Mouse (Mus musculus): Measurements from ENCODE around the gene Gm6358. TPM values are rescaled to one million over a fixed set of nuclear protein-coding genes. Genes with fewer than 3 reads are reported as not detected.
"Not testable (repeated sequence)": the region's sequence is repeated elsewhere in the genome, so short reads cannot be mapped to it uniquely, and the experiment has no call there.

Gene Gm6358
- not detected for total RNA-seq (2021)
- long read RNA-seq, result 0 reads

GRCm38 (mm10) chr16:89140551-89140950, at the start of gene Gm6358:
Gene Gm6358, plus strand, starts transcription at chr16:89140851.
- DNase-seq (ENCODE audit: low spot score in 2 of 2), result no peak

- no peak for DNase-seq (ENCODE audit: low spot score in 2 of 2)
Measured at GRCm38 (mm10) chr16:89150786-89151185, 10.1 kb downstream of the Gm6358 start, which contains the start of gene Gm10061. Gene Gm10061, plus strand, starts transcription at chr16:89151086.

GRCm38 (mm10) chr16:89157652-89158051, 17.0 kb downstream of the Gm6358 start, which contains the start of gene Gm9789:
Gene Gm9789, plus strand, starts transcription at chr16:89157952.
- DNase-seq (ENCODE audit: low spot score in 2 of 2), result no peak

GRCm38 (mm10) chr16:89169190-89169589, 28.5 kb downstream of the Gm6358 start, which contains the start of gene Gm7735:
Gene Gm7735, plus strand, starts transcription at chr16:89169490.
- DNase-seq (ENCODE audit: low spot score in 2 of 2), result not testable (repeated sequence)

GRCm38 (mm10) chr16:89174435-89174834, 33.8 kb downstream of the Gm6358 start, which contains the start of gene 1110057P08Rik:
Gene 1110057P08Rik, plus strand, starts transcription at chr16:89174735.
- DNase-seq (ENCODE audit: low spot score in 2 of 2), result no peak

GRCm38 (mm10) chr16:89188621-89189020, 48.0 kb downstream of the Gm6358 start:
- DNase-seq (ENCODE audit: low spot score in 2 of 2), result no peak

Other genes with a start within 250 kb of the Gm6358 start
- not detected for gene Krtap19-5, start 244.4 kb upstream of the Gm6358 start, total RNA-seq (2021)
- not detected for gene Krtap19-9b, start 208.6 kb upstream of the Gm6358 start, total RNA-seq (2021)
- gene Krtap16-3, start 178.0 kb upstream of the Gm6358 start, total RNA-seq (2021), result not detected
- gene Krtap22-2, start 130.1 kb upstream of the Gm6358 start, total RNA-seq (2021), result not detected
- gene Gm10229, start 125.6 kb upstream of the Gm6358 start, total RNA-seq (2021), result not detected
- gene Krtap6-1, start 109.2 kb upstream of the Gm6358 start, total RNA-seq (2021), result not detected
- not detected for gene Gm10228, start 99.4 kb upstream of the Gm6358 start, total RNA-seq (2021)
- gene Krtap6-5, start 93.0 kb upstream of the Gm6358 start, total RNA-seq (2021), result not detected
- not detected for gene 1110025L11Rik, start 76.8 kb upstream of the Gm6358 start, total RNA-seq (2021)
- gene Krtap6-3, start 56.8 kb upstream of the Gm6358 start, total RNA-seq (2021), result not detected
- not detected for gene Gm10061, start 10.2 kb downstream of the Gm6358 start, total RNA-seq (2021)
- not detected for gene Gm9789, start 17.1 kb downstream of the Gm6358 start, total RNA-seq (2021)
- gene Gm7735, start 28.6 kb downstream of the Gm6358 start, total RNA-seq (2021), result not detected
- gene 1110057P08Rik, start 33.9 kb downstream of the Gm6358 start, total RNA-seq (2021), result not detected
- gene Krtap20-2, start 65.0 kb downstream of the Gm6358 start, total RNA-seq (2021), result not detected